Mouse (Mus musculus) hindbrain, postnatal 0 days (tissue): Measurements from ENCODE around the gene Cntn4. TPM values are rescaled to one million over a fixed set of nuclear protein-coding genes. Genes with fewer than 3 reads are reported as not detected.

Experiments
- ATAC-seq: fragments of 200-750 bp; cut with Nextera tagmentation; 2 replicates; pipeline ENCODE4 v1.8.0; 2017; ENCODE audit warnings: mild to moderate bottlenecking, moderate TSS enrichment, moderate library complexity
- DNase-seq: peaks from one replicate; pipeline ENCODE4 v3.0.0-alpha.2; 2015; ENCODE audit warnings: low spot score
- H3K27ac ChIP-seq: fragments of 300-500 bp; sonication (generic); 2 replicates; pipeline ENCODE4 v1.5.1; 2014; ENCODE audit warnings: mild to moderate bottlenecking
- H3K27me3 ChIP-seq: fragments of 300-500 bp; sonication (generic); 2 replicates; pipeline ENCODE4 v1.6.1; 2014; ENCODE audit warnings: low read length, mixed read lengths; ENCODE audit not compliant: insufficient read depth
- H3K36me3 ChIP-seq: fragments of 300-500 bp; sonication (generic); 2 replicates; pipeline ENCODE4 v1.6.1; 2014; ENCODE audit warnings: low read length, mixed read lengths; ENCODE audit not compliant: insufficient read depth
- H3K4me1 ChIP-seq: fragments of 300-500 bp; sonication (generic); 2 replicates; pipeline ENCODE4 v1.6.1; 2014; ENCODE audit warnings: antibody characterized with exemption, low read length, mixed read lengths; ENCODE audit not compliant: insufficient read depth
- H3K4me2 ChIP-seq: fragments of 300-500 bp; sonication (generic); 2 replicates; pipeline ENCODE4 v1.6.1; 2014; ENCODE audit warnings: low read depth, mild to moderate bottlenecking, low read length, moderate library complexity, mixed read lengths
- H3K4me3 ChIP-seq: fragments of 300-500 bp; sonication (generic); 2 replicates; pipeline ENCODE4 v1.5.1; 2014; ENCODE audit warnings: low read length
- H3K9ac ChIP-seq: fragments of 300-500 bp; sonication (generic); replicated peaks from 2 replicates; pipeline ENCODE4 v1.6.1; 2014; ENCODE audit warnings: mild to moderate bottlenecking, low read length, moderate library complexity, mixed read lengths
- H3K9me3 ChIP-seq: fragments of 300-500 bp; sonication (generic); 2 replicates; pipeline ENCODE4 v1.6.1; 2016; ENCODE audit warnings: low read length, mixed read lengths
- CTCF ChIP-seq: IDR thresholded peaks from 2 replicates; pipeline ENCODE4 v1.5.1; 2016; ENCODE audit warnings: antibody characterized with exemption, control low read depth, low read depth
- WGBS: fragments of 180-500 bp; shearing (Covaris S2); extraction: QIAGEN DNeasy Blood & Tissue Kit; methylation state at CpG from one replicate; pipeline ENCODE4 v1.1.7; 2014; 5-methylcytosine and 5-hydroxymethylcytosine counted together
- polyA plus RNA-seq: library from polyadenylated mRNA; unstranded; fragments of >200 nt; fragmentation: Nextera tagmentation; extraction: Ambion mirVana; gene quantifications from 2 replicates; pipeline ENCODE4 v1.2.1, GENCODE M21; 2015
- total RNA-seq: library from RNA; depleted of rRNA; stranded (reverse); fragments of >200 nt; gene quantifications from 2 replicates; pipeline ENCODE4 v1.2.3, GENCODE M21; 2014

Cntn4 gene
- total and polyA plus RNA-seq, 2 experiments from 2014 or later: 17.3 to 21.5 TPM

- no peak overlapping the region for H3K9ac ChIP-seq
- no peak for TF ChIP-seq CTCF
- DNase-seq (no peak), ATAC-seq (no peak)
- H3K4me1 ChIP-seq: no peaks in the 10 kb centered on the region
- no peaks in the 10 kb centered on the region for H3K27me3 ChIP-seq
- H3K4me3 ChIP-seq: no peak overlapping the region
- no peak overlapping the region for H3K27ac ChIP-seq
- 84% methylated on average over 1 of the region's 1 CpGs for WGBS
- no peaks in the 10 kb centered on the region for H3K36me3 ChIP-seq
- H3K4me2 ChIP-seq: no peak overlapping the region
- H3K9me3 ChIP-seq: no peaks in the 10 kb centered on the region
Observed at GRCm38 (mm10) chr6:106283815-106284214, 606.4 kb downstream of the Cntn4 start.

- Histone ChIP-seq H3K9me3 (no peaks in the 10 kb centered on the region), H3K4me1 (no peaks in the 10 kb centered on the region), H3K36me3 (no peaks in the 10 kb centered on the region), H3K9ac (no peak overlapping the region), H3K4me2 (no peak overlapping the region), H3K27me3 (no peaks in the 10 kb centered on the region), H3K4me3 (no peak overlapping the region), H3K27ac (no peak overlapping the region)
- WGBS: 43% methylated on average over 1 of the region's 1 CpGs
- no peak for ATAC-seq
- DNase-seq: no peak
- TF ChIP-seq CTCF: no peak
Observed at GRCm38 (mm10) chr6:106299451-106299850, 622.0 kb downstream of the Cntn4 start.

GRCm38 (mm10) chr6:106300179-106300578, 622.7 kb downstream of the Cntn4 start:
- Histone ChIP-seq H3K4me3 (no peak overlapping the region), H3K36me3 (no peaks in the 10 kb centered on the region), H3K9me3 (no peaks in the 10 kb centered on the region), H3K4me2 (no peak overlapping the region), H3K4me1 (no peaks in the 10 kb centered on the region), H3K27me3 (no peaks in the 10 kb centered on the region), H3K27ac (no peak overlapping the region), H3K9ac (no peak overlapping the region)
- DNase-seq: no peak
- ATAC-seq: no peak
- 70% methylated on average over 3 of the region's 3 CpGs for WGBS
- no peak for TF ChIP-seq CTCF

DNA sequence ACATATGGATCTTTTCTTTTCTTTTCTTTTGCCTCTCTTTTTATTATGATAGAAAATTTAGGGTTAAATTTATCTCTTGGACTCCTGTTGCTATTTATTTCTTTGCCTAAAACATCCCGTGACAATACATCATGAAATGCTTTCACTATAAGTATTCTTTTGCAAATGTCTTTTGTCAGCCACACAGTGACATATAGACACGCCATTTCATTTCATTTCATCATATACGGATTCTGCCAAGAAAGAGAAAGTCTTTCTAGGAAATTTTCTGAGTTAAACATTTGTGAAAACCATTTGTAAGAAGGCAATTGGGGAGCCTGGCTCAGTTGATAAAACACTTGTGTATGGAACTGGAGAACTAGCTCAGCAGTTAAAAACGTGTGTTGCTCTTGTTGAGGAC, 625.0 kb downstream of the Cntn4 start:
- DNase-seq: no peak
- Histone ChIP-seq H3K4me3 (no peak overlapping the region), H3K4me1 (no peaks in the 10 kb centered on the region), H3K27ac (no peak overlapping the region), H3K4me2 (no peak overlapping the region), H3K9me3 (no peaks in the 10 kb centered on the region), H3K27me3 (no peaks in the 10 kb centered on the region), H3K36me3 (no peaks in the 10 kb centered on the region), H3K9ac (no peak overlapping the region)
- WGBS: 63% methylated on average over 4 of the region's 4 CpGs
- TF ChIP-seq CTCF: no peak
- no peak for ATAC-seq

DNA sequence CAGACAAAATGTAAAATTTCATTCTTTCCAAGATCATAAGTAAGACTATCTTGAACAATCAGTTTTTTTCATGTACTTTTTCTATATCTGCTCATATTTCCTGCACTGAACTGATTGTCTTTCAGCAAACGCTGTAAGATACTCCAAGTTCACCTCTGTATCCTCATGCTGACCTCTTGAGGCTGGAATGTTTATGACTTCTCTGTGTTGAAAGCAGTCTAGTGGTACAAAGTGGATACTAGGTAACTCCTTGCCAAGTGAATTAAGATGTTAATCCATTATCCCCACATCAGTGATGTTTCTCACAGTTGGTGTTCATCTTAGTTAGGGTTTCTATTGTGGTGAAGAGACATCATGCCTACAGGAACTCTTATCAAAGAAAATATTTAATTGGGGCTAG, 651.5 kb downstream of the Cntn4 start:
- TF ChIP-seq CTCF: no peak

GRCm38 (mm10) chr6:106329636-106330035, 652.2 kb downstream of the Cntn4 start:
- DNase-seq: peak; percentile 15
- no peak for ATAC-seq
- Histone ChIP-seq H3K4me3 (no peak overlapping the region), H3K36me3 (no peaks in the 10 kb centered on the region), H3K27ac (no peak overlapping the region), H3K9ac (no peak overlapping the region), H3K27me3 (no peaks in the 10 kb centered on the region), H3K4me2 (no peak overlapping the region), H3K4me1 (no peaks in the 10 kb centered on the region), H3K9me3 (no peaks in the 10 kb centered on the region)
- peak; percentile 36; the same call in 1 of the 2 replicates for TF ChIP-seq CTCF
- WGBS: 73% methylated on average over 1 of the region's 1 CpGs

More for the DNA sequence above, 651.5 kb downstream of the Cntn4 start:
- Histone ChIP-seq H3K27ac (no peak overlapping the region), H3K27me3 (no peaks in the 10 kb centered on the region), H3K9ac (no peak overlapping the region), H3K4me2 (no peak overlapping the region), H3K4me1 (no peaks in the 10 kb centered on the region), H3K9me3 (no peaks in the 10 kb centered on the region), H3K4me3 (no peak overlapping the region), H3K36me3 (no peaks in the 10 kb centered on the region)
- ATAC-seq (no peak), DNase-seq (peak; percentile 20)
- 80% methylated on average over 1 of the region's 1 CpGs for WGBS

DNA sequence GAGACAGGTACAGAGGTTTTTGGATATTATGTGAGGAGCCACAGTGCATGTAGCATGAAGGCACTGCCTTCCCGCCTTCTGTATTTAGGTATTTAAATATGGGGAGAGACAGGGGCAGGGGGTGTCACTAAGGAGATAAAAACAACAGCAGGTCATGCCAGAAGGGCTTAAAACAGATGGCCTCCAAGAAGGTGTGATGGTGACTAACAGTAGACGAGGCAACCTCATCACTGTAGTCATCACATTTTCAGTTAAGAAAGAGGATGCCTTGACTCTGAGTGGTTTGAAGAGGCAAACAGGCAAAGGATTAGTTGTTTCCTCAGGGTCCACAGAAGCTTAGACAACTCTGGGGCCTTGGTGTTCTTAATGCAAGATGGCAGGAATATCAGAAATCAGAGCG, 655.0 kb downstream of the Cntn4 start:
- no peaks in the 10 kb centered on the region for H3K9me3 ChIP-seq
- H3K27ac ChIP-seq: no peak overlapping the region
- DNase-seq: no peak
- no peak overlapping the region for H3K9ac ChIP-seq
- H3K4me2 ChIP-seq: no peak overlapping the region
- no peak for TF ChIP-seq CTCF
- H3K4me3 ChIP-seq: no peak overlapping the region
- no peak for ATAC-seq
- no peaks in the 10 kb centered on the region for H3K27me3 ChIP-seq
- H3K36me3 ChIP-seq: no peaks in the 10 kb centered on the region
- H3K4me1 ChIP-seq: no peaks in the 10 kb centered on the region
- WGBS: 86% methylated on average over 3 of the region's 3 CpGs
